Mouse (Mus musculus) kidney, postnatal 0 days (tissue): ENCODE measurements around the gene Asb4. TPM values are rescaled to one million over a fixed set of nuclear protein-coding genes. Genes with fewer than 3 reads are reported as not detected.

Experiments used
- ATAC-seq: fragments of 200-750 bp; cut with Nextera tagmentation; replicated peaks from 2 replicates; pipeline ENCODE4 v1.8.0; 2017; ENCODE audit warnings: low read depth, moderate number of reproducible peaks, moderate TSS enrichment, moderate library complexity; ENCODE audit not compliant: low FRiP score
- DNase-seq: peaks from one replicate; pipeline ENCODE4 v3.0.0-alpha.2; 2016; ENCODE audit warnings: low spot score
- H3K27ac ChIP-seq: fragments of 300-500 bp; sonication (generic); 2 replicates; pipeline ENCODE4 v1.5.1; 2014; ENCODE audit warnings: mild to moderate bottlenecking
- H3K27me3 ChIP-seq: fragments of 300-500 bp; sonication (generic); 2 replicates; pipeline ENCODE4 v1.6.1; 2014; ENCODE audit warnings: low read length, mixed read lengths; ENCODE audit not compliant: insufficient read depth
- H3K36me3 ChIP-seq: fragments of 300-500 bp; sonication (generic); 2 replicates; pipeline ENCODE4 v1.6.1; 2014; ENCODE audit warnings: low read length, mixed read lengths; ENCODE audit not compliant: insufficient read depth
- H3K4me1 ChIP-seq: fragments of 300-500 bp; sonication (generic); replicated peaks from 2 replicates; pipeline ENCODE4 v1.6.1; 2014; ENCODE audit warnings: antibody characterized with exemption, low read length, mixed read lengths; ENCODE audit not compliant: insufficient read depth
- H3K4me2 ChIP-seq: fragments of 300-500 bp; sonication (generic); 2 replicates; pipeline ENCODE4 v1.6.1; 2014; ENCODE audit warnings: mild to moderate bottlenecking, low read length, moderate library complexity, mixed read lengths
- H3K4me3 ChIP-seq: fragments of 300-500 bp; sonication (generic); replicated peaks from 2 replicates; pipeline ENCODE4 v1.5.1; 2014; ENCODE audit warnings: low read depth, low read length
- H3K9ac ChIP-seq: fragments of 300-500 bp; sonication (generic); 2 replicates; pipeline ENCODE4 v1.6.1; 2014; ENCODE audit warnings: low read depth, low read length
- H3K9me3 ChIP-seq: fragments of 300-500 bp; sonication (generic); replicated peaks from 2 replicates; pipeline ENCODE4 v1.6.1; 2016; ENCODE audit warnings: low read length, inconsistent platforms, mixed read lengths
- CTCF ChIP-seq: IDR thresholded peaks from 2 replicates; pipeline ENCODE4 v1.5.1; 2016; ENCODE audit warnings: antibody characterized with exemption, low read depth, mild to moderate bottlenecking, moderate library complexity
- WGBS: fragments of 180-500 bp; shearing (Covaris S2); extraction: QIAGEN DNeasy Blood & Tissue Kit; methylation state at CpG from one replicate; pipeline ENCODE4 v1.1.7; 2014; 5-methylcytosine and 5-hydroxymethylcytosine counted together
- polyA plus RNA-seq: library from polyadenylated mRNA; unstranded; fragments of >200 nt; fragmentation: Nextera tagmentation; extraction: Ambion mirVana; gene quantifications from 2 replicates; pipeline ENCODE4 v1.2.1, GENCODE M21; 2015

The Asb4 gene
- polyA plus RNA-seq, 1 experiment from 2014 or later, result 9.4 TPM

DNA sequence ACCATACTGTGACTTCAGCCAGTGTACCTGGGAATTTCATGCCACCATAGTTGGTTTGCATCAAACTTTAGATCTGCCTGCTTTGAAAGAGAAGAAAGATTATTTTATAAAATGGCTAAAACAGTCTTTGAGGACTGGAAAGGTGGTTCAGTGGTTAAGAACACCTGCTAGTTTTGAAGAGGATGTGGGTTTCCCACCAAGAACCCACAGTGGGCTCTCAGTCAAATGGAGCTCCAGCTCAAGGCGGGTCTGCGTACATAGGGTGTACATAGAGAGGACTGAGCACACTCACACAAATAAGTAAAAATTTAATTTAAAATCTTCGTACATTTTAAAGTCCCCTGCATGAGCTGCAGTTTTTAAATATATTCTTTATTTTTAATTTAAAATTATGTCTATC is 39.2 kb downstream of the Asb4 start:
- no peaks in the 10 kb centered on the region for H3K9me3 ChIP-seq
- DNase-seq (no peak), ATAC-seq (no peak)
- H3K27me3 ChIP-seq, result no peaks in the 10 kb centered on the region
- H3K4me1 ChIP-seq, result no peaks in the 10 kb centered on the region
- H3K9ac ChIP-seq, result no peak overlapping the region
- H3K27ac ChIP-seq, result no peak overlapping the region
- H3K4me3 ChIP-seq, result no peak overlapping the region
- TF ChIP-seq CTCF, result no peak
- H3K36me3 ChIP-seq, result no peaks in the 10 kb centered on the region
- H3K4me2 ChIP-seq, result no peak overlapping the region
- 98% methylated on average over 3 of the region's 3 CpGs for WGBS

DNA sequence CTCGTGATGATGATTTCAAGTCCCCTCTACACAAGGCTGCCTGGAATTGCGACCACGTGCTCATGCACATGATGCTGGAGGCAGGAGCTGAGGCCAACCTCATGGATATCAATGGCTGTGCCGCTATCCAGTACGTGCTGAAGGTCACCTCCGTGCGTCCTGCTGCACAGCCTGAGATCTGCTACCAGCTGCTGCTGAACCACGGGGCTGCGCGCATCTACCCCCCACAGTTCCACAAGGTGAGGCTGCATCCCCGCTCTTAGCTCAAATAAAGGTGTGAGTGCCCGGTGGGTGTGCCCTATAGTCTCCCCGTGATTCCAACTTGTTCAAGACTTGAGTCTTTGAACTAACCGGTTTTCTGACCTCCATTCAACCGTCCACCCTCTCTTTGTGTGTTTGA is 40.4 kb downstream of the Asb4 start:
- H3K9me3 ChIP-seq, result no peaks in the 10 kb centered on the region
- H3K4me3 ChIP-seq, result no peak overlapping the region
- TF ChIP-seq CTCF, result no peak
- H3K9ac ChIP-seq, result no peak overlapping the region
- H3K4me1 ChIP-seq, result no peaks in the 10 kb centered on the region
- no peaks in the 10 kb centered on the region for H3K36me3 ChIP-seq
- DNase-seq, result no peak
- H3K27me3 ChIP-seq, result no peaks in the 10 kb centered on the region
- no peak for ATAC-seq
- no peak overlapping the region for H3K27ac ChIP-seq
- no peak overlapping the region for H3K4me2 ChIP-seq
- WGBS, result 87% methylated on average over 15 of the region's 15 CpGs

DNA sequence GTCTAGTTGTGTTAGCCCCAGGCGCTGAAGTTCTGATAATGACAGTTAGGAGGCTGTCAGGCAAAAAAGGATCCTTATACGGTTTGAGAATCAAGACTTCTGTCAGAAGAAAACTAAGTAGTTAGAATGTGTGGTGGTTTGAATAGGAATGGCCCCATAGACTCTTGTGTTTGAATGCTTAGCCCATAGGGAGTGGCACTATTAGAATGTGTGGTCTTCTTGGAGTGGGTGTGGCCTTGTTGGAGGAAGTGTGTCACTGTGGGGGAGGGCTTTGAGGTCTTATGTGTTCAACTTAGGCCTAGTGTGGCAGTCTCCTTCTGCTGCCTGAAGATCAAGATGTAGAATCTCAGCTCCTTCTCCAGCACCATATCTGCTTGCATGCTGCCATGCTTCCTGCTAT is 43.8 kb downstream of the Asb4 start:
- H3K9ac ChIP-seq, result no peak overlapping the region
- WGBS, result 85% methylated on average over 2 of the region's 2 CpGs
- no peak for ATAC-seq

DNA sequence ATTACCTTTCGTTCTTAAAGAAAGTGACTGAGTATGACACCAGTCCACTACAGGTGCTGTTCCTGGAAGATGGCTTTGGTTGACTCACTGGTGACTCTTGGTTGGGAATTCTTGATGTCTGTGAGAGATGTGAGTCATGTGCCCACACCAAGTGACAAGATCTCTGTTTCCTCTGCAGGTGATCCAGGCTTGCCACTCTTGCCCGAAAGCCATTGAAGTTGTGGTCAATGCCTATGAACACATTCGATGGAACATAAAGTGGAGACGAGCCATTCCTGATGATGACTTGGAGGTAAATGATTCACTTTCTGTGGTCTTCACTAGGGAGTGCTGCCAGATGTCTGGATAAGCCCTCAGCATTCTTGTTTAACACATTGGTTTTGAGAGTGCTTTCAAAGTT is 46.4 kb downstream of the Asb4 start:
- H3K9ac ChIP-seq, result no peak overlapping the region
- no peaks in the 10 kb centered on the region for H3K36me3 ChIP-seq
- TF ChIP-seq CTCF, result no peak
- H3K4me2 ChIP-seq, result no peak overlapping the region
- H3K27me3 ChIP-seq, result no peaks in the 10 kb centered on the region
- 86% methylated on average over 4 of the region's 4 CpGs for WGBS
- H3K4me1 ChIP-seq, result no peaks in the 10 kb centered on the region
- H3K27ac ChIP-seq, result no peak overlapping the region
- DNase-seq, result no peak
- H3K4me3 ChIP-seq, result no peak overlapping the region
- ATAC-seq, result no peak
- H3K9me3 ChIP-seq, result no peaks in the 10 kb centered on the region

More for the DNA sequence above, 43.8 kb downstream of the Asb4 start:
- no peaks in the 10 kb centered on the region for H3K4me1 ChIP-seq
- H3K4me3 ChIP-seq, result no peak overlapping the region
- TF ChIP-seq CTCF, result no peak
- no peaks in the 10 kb centered on the region for H3K9me3 ChIP-seq
- H3K36me3 ChIP-seq, result no peaks in the 10 kb centered on the region
- no peak overlapping the region for H3K4me2 ChIP-seq
- H3K27me3 ChIP-seq, result no peaks in the 10 kb centered on the region
- no peak for DNase-seq
- no peak overlapping the region for H3K27ac ChIP-seq

DNA sequence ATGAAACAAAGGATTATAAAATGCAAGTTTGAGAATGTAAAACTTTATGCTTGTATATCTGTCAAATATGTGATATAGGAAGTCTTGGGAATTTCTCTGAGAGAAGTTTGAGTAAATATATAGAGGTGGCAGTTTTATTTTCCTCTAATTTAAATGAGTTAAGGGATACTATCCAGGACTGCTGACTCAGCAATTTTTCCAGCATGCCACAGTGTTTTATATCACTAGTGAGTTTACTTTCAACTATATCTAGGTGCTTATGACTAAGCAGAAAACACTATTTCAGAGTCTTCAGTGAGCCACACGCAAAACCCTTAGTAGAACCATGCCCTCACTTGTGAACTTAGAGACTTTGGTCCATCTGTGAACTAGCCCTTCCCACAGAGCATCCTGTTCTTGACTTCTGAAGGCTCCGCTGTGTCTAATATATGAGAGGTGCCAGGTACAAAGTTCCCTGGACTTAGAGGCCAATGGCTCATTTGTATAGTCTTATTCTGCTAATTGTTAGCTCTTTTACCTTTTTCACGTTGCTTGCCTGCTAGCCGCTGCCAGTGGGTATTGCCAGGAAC is 46.9 kb downstream of the Asb4 start:
- TF ChIP-seq CTCF, result no peak
- Histone ChIP-seq H3K36me3 (no peaks in the 10 kb centered on the region), H3K27me3 (no peaks in the 10 kb centered on the region), H3K9me3 (no peaks in the 10 kb centered on the region), H3K4me2 (no peak overlapping the region), H3K4me3 (no peak overlapping the region), H3K9ac (no peak overlapping the region), H3K27ac (no peak overlapping the region), H3K4me1 (no peaks in the 10 kb centered on the region)
- DNase-seq (no peak), ATAC-seq (no peak; the same call in 1 of the 2 replicates)
- 91% methylated on average over 4 of the region's 4 CpGs for WGBS

DNA sequence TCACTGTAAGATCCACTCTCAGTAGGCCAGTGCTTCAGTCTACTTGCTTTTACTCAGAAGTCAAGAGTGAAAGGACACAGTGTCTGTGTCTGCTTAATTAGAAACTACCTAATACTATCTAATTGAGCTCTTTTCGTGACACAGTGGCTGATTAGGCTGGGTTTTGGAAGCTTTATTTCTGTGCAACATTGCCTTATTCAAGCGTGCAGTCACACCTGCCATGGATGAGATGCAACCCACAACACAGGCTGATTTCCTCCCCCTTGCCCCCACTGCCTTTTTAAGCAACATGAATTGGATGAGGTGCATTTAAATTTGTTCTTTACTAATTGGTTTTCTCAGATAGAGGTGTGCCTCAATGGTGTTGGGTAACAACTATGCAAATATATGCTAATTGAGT is 50.7 kb downstream of the Asb4 start:
- Histone ChIP-seq H3K4me1 (no peaks in the 10 kb centered on the region), H3K9me3 (no peaks in the 10 kb centered on the region), H3K27me3 (no peaks in the 10 kb centered on the region), H3K36me3 (no peaks in the 10 kb centered on the region), H3K4me2 (no peak overlapping the region), H3K9ac (no peak overlapping the region), H3K27ac (no peak overlapping the region), H3K4me3 (no peak overlapping the region)
- DNase-seq (no peak), ATAC-seq (no peak)
- WGBS, result 82% methylated on average over 2 of the region's 2 CpGs
- TF ChIP-seq CTCF, result no peak

DNA sequence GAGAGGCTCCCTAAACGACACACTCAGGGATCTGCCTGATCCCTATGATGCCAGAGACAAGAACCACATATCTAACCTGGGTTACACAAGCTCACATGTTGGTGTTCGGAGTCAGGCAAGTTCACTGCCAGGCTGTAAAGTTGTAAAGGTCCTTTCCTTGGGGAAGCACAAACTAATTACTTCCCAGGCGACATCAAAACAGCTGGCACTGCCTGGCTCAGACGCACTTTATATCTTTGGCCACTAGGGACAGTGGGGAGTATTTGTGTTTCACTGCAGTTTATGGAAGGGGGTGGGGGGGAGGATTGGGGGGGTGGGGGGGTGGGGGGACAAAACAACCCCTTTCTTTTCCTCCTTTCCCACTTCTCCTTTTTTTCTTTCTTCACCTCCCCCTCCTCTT is 54.6 kb downstream of the Asb4 start:
- no peak overlapping the region for H3K4me3 ChIP-seq
- no peaks in the 10 kb centered on the region for H3K27me3 ChIP-seq
- WGBS, result 30% methylated on average over 4 of the region's 4 CpGs
- H3K4me2 ChIP-seq, result no peak overlapping the region
- H3K9me3 ChIP-seq, result no peaks in the 10 kb centered on the region
- peak; percentile 50 for DNase-seq
- H3K36me3 ChIP-seq, result no peaks in the 10 kb centered on the region
- peak; percentile 63 for TF ChIP-seq CTCF
- no peak overlapping the region for H3K9ac ChIP-seq
- H3K27ac ChIP-seq, result no peak overlapping the region
- peaks cover 5% of the 10 kb centered on the region; the same call in 1 of the 2 replicates for H3K4me1 ChIP-seq
- ATAC-seq, result no peak
